Mouse (Mus musculus): ENCODE measurements around the gene N4bp2l2. TPM values are rescaled to one million over a fixed set of nuclear protein-coding genes. Genes with fewer than 3 reads are reported as not detected.

The N4bp2l2 gene
- polyA plus RNA-seq, 1 experiment: 7.4 TPM

DNA sequence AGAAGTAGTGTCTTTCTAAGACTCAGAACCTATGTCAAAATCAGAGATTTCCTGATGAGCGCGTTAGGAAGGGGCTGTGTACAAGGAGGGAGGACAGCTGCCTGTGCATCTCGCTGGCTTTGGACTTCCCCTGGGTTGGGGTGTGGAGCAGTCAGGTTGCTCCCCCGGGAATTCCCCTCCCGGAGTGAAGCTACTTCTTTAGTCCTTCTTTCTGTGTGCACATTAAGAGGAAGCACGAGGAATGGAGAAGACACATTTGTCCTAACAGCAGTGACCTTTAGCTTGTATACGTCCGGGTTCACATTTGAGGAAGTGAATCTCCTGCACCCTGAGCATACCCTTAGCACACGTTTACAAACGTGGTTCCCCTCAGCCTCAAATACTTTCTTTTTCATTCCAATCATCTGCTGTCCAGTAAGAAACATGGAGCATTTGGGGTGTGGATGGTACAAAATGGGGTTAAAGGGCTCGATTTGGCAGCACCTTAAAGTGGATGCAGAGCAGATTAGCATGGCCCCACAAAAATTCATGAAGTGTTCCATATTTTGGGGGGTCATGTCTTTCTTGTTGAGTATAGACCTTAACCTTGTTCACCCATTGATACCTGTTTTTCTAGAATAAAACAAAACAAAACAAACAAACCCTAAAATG is 70.5 kb downstream of the N4bp2l2 start:
- no peak for TF ChIP-seq CTCF (conservative IDR thresholded peaks at IDR 0.05; ENCODE audit: insufficient read depth, insufficient read length, low read depth, low read length)
- no peak for TF ChIP-seq POLR2A (IDR thresholded peaks at IDR 0.05; ENCODE audit: low read depth, low read length)
- 63% methylated on average over 11 of the region's 11 CpGs for WGBS

DNA sequence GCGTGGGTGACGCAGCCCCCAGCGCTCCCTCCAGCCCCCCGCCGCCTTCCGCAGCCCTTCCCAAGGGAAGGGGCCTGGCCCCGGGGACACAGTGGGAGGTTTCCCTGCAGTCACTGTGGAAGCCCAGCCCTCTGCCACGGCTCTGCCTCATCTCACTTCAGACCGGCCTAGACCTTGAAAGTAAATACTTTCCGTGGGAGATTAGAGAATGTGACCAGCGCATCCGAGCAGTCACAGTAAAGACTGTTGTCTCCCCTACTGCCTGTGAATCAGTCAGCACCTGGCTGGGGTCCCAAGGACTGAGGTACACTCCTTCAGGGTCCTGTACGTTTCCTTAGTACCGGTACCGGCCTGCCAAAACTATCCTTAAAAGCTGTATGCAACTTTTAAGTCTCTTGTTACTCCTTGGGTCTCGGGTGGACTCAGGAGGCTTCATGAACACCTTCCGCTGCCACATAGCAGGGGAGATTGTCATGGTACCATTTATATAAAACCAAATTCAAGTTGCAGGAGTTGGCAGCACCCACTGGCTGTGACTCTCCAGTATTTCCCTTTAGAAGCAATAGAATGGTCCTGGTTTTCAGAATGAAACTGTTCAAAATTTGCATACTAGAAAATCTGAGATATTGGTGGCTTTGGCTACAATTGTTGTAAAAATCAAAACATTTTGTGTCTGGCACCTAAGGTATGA is 71.2 kb downstream of the N4bp2l2 start:
- no peaks in the 10 kb centered on the region for H3K36me3 ChIP-seq (ENCODE audit: control insufficient read depth, insufficient read depth, low read length)
- 9% methylated on average over 17 of the region's 17 CpGs for WGBS
- DNase-seq: no peak
- no peaks in the 10 kb centered on the region for H3K27me3 ChIP-seq (replicated peaks; ENCODE audit: control insufficient read depth, insufficient read depth, low read length)
- peaks cover 7% of the 10 kb centered on the region for H3K4me1 ChIP-seq (ENCODE audit: control insufficient read depth, insufficient read depth, low read length)
- no peak overlapping the region for H3K27ac ChIP-seq (ENCODE audit: insufficient read depth, low read depth, low read length)
- TF ChIP-seq CTCF (conservative IDR thresholded peaks at IDR 0.05; ENCODE audit: insufficient read depth, insufficient read length, low read depth, low read length) (no peak), POLR2A (IDR thresholded peaks at IDR 0.05; ENCODE audit: low read depth, low read length) (no peak)
- H3K4me3 ChIP-seq (ENCODE audit: insufficient read depth, low read depth, low read length): peak overlapping the region; percentile 80

More for the DNA sequence above, 70.5 kb downstream of the N4bp2l2 start:
- H3K36me3 ChIP-seq (ENCODE audit: control insufficient read depth, insufficient read depth, low read length): no peaks in the 10 kb centered on the region
- no peak overlapping the region for H3K4me3 ChIP-seq (ENCODE audit: insufficient read depth, low read depth, low read length)
- no peak for DNase-seq
- H3K27ac ChIP-seq (ENCODE audit: insufficient read depth, low read depth, low read length): no peak overlapping the region
- H3K4me1 ChIP-seq (ENCODE audit: control insufficient read depth, insufficient read depth, low read length): peaks cover 7% of the 10 kb centered on the region
- no peaks in the 10 kb centered on the region for H3K27me3 ChIP-seq (replicated peaks; ENCODE audit: control insufficient read depth, insufficient read depth, low read length)

DNA sequence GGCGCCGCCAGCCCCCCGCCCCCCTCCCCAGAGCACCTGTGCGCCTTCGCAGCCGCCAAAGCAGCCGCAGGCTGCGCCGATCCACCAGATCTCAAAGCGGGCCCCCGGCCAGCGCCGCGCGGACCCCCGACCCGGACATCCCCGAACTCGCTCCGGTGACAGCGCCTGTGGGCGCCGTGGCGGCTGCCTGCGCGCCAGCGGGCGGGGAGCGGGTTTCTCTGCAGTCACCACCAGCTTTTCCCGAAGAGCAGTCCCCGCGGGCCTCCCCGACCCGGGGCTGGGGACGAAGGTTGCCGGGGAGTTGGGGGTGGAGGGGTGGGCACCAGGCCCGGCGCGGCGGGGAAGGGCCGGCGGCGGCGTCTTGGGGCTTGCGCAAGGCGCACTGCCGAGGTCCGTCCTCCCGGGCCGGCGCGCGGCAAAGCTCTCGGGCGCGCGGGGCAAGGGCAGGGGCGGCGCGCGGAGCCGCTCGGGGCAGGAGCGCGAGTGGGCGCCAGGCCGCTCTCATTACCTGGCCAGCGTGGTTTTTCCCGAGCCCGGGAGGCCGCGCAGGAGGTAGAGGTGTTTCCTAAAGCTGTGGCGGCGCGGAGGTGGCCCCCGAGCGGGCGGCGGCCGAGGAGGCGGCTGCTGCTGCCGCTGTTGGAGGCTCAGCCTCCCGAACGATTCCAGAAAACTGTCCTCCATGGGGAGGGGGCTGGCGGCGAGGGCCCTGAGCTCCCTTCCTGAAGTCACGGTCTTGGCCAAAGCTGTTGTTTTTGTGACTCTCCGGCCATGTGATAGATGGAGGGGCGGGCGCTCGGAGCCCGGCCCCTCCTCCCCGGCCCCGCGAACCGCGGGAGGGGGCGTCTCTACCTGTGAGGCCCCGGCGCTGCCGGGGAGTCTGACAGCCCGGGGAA is 72.0 kb downstream of the N4bp2l2 start:
- under 1% methylated on average over 97 of the region's 102 CpGs for WGBS

DNA sequence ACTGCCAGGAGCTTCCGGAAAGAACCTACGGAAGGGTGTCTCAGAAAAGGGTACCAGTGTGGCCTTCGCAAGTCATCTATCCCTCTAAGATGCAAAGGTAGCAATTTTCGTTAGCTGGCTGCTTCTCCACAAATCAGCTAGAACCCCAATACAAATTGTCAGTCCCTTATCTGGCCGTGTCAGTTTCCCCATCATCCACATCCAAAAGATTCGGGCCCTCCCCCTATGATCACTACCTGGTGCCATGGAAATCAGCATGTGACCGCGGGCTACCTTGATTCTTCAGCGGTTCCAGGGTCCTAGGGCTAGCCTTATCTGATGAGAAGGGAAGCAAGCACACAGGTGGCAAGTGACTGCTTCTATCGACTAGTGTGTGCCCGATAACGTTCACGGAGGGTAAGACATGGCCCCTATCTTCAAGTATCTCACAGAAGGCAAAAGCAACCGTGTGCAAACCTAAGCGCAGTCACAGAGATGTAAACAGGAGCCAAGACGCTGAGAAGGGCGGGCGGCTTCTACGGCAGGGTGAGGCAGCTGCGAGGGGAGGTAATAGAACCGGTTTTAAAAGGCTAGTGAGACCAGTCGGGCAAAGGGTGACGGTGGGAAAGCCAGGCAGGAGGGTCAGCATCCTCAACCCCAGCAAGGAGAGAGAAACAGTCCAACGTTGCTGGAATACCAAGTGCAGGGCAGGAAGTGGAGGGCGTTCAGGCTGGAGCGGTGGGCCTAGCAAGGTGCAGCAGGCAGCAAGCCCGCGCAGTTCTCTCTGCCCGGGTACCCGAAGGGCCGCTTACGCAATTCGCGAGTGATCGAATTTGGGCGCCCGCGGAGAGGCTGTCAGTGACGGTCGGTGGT is 72.9 kb downstream of the N4bp2l2 start:
- no peak for DNase-seq
- Histone ChIP-seq H3K36me3 (ENCODE audit: control insufficient read depth, insufficient read depth, low read length) (no peaks in the 10 kb centered on the region), H3K27ac (ENCODE audit: insufficient read depth, low read depth, low read length) (no peak overlapping the region), H3K4me1 (ENCODE audit: control insufficient read depth, insufficient read depth, low read length) (no peaks in the 10 kb centered on the region), H3K4me3 (ENCODE audit: insufficient read depth, low read depth, low read length) (peak overlapping the region; percentile 80), H3K27me3 (replicated peaks; ENCODE audit: control insufficient read depth, insufficient read depth, low read length) (no peaks in the 10 kb centered on the region)
- TF ChIP-seq CTCF (conservative IDR thresholded peaks at IDR 0.05; ENCODE audit: insufficient read depth, insufficient read length, low read depth, low read length): no peak
- TF ChIP-seq POLR2A (IDR thresholded peaks at IDR 0.05; ENCODE audit: low read depth, low read length): no peak
- 17% methylated on average over 40 of the region's 40 CpGs for WGBS

More for the DNA sequence above, 72.0 kb downstream of the N4bp2l2 start:
- H3K4me3 ChIP-seq (ENCODE audit: insufficient read depth, low read depth, low read length): peak overlapping the region; percentile 80
- DNase-seq: peak; percentile 64
- peaks cover 7% of the 10 kb centered on the region for H3K4me1 ChIP-seq (ENCODE audit: control insufficient read depth, insufficient read depth, low read length)
- TF ChIP-seq CTCF (conservative IDR thresholded peaks at IDR 0.05; ENCODE audit: insufficient read depth, insufficient read length, low read depth, low read length) (no peak), POLR2A (IDR thresholded peaks at IDR 0.05; ENCODE audit: low read depth, low read length) (no peak)
- no peaks in the 10 kb centered on the region for H3K36me3 ChIP-seq (ENCODE audit: control insufficient read depth, insufficient read depth, low read length)
- H3K27ac ChIP-seq (ENCODE audit: insufficient read depth, low read depth, low read length): peak overlapping the region; percentile 13; the same call in 1 of the 2 replicates
- H3K27me3 ChIP-seq (replicated peaks; ENCODE audit: control insufficient read depth, insufficient read depth, low read length): no peaks in the 10 kb centered on the region

DNA sequence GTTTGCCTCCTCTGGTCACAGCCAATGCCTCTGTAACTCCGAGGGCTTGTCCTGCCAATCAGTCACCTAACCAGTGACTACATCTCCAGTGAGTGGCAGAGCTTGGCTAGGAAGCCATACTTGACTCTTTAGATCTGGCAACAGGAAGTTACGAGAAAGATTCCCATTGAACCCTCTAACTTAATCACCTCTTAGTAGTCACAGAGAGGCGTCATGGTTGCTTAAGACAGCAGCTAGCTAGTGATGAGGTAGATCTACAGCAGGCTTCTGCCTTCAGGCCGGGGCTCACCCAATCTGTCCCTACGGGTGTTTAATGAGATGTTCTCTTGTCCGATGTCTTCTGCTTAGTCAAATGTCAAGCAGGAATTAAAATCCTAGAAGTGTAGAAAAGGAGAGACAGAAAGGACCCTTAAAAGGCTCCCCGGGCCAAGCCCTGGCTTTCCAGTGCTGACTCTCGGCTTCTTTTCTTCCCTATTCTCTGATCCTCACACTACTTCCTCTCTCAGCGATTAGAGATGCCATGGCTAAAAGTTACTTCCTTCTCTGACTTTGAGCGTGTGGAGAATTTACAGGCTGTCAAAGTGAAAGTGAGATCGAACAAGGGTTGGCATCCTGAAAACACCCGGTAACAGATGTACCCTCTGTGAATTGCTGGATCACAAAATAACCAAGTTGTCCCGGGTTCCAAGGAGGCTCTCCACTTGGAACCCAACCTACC is 73.6 kb downstream of the N4bp2l2 start:
- H3K36me3 ChIP-seq (ENCODE audit: control insufficient read depth, insufficient read depth, low read length): no peaks in the 10 kb centered on the region
- DNase-seq: no peak
- WGBS: 84% methylated on average over 13 of the region's 13 CpGs
- no peaks in the 10 kb centered on the region for H3K4me1 ChIP-seq (ENCODE audit: control insufficient read depth, insufficient read depth, low read length)
- H3K4me3 ChIP-seq (ENCODE audit: insufficient read depth, low read depth, low read length): 0 out of 2 replicates have a peak overlapping the region, but pooled peaks have one; percentile 80
- H3K27me3 ChIP-seq (replicated peaks; ENCODE audit: control insufficient read depth, insufficient read depth, low read length): no peaks in the 10 kb centered on the region
- TF ChIP-seq CTCF (conservative IDR thresholded peaks at IDR 0.05; ENCODE audit: insufficient read depth, insufficient read length, low read depth, low read length) (no peak), POLR2A (IDR thresholded peaks at IDR 0.05; ENCODE audit: low read depth, low read length) (no peak)
- no peak overlapping the region for H3K27ac ChIP-seq (ENCODE audit: insufficient read depth, low read depth, low read length)

DNA sequence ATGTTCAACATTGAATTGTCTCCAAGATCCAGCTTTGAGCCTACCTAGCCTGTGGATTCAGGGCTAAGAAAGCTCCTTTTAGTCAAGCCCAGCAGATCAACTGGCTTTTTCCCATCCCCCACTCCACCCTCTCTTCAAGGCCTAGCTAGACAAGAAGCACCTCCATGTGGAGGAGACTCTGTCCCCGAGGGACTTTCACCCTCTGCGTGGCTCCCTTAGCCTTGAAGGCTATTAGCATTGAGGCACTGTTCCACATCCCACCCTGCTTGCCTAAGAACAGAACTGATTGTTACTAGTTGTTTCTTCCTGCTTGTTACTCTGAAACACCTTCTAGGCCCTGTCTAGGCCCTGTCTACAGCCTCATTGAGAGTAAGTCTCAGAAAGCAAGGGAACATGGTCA is 76.0 kb downstream of the N4bp2l2 start:
- no peak for DNase-seq
- H3K27ac ChIP-seq (ENCODE audit: insufficient read depth, low read depth, low read length): no peak overlapping the region
- no peak overlapping the region for H3K4me3 ChIP-seq (ENCODE audit: insufficient read depth, low read depth, low read length)
- H3K27me3 ChIP-seq (replicated peaks; ENCODE audit: control insufficient read depth, insufficient read depth, low read length): no peaks in the 10 kb centered on the region
- no peak for TF ChIP-seq POLR2A (IDR thresholded peaks at IDR 0.05; ENCODE audit: low read depth, low read length)
- no peak for TF ChIP-seq CTCF (conservative IDR thresholded peaks at IDR 0.05; ENCODE audit: insufficient read depth, insufficient read length, low read depth, low read length)
- H3K36me3 ChIP-seq (ENCODE audit: control insufficient read depth, insufficient read depth, low read length): no peaks in the 10 kb centered on the region
- H3K4me1 ChIP-seq (ENCODE audit: control insufficient read depth, insufficient read depth, low read length): no peaks in the 10 kb centered on the region
- WGBS: 50% methylated on average over 2 of the region's 2 CpGs
